Mouse (Mus musculus) embryonic facial prominence, embryonic 15.5 days (tissue): ENCODE data around the gene Adamts9. TPM values are rescaled to one million over a fixed set of nuclear protein-coding genes. Genes with fewer than 3 reads are reported as not detected.

Experiments used
- ATAC-seq: fragments of 200-750 bp; cut with Nextera tagmentation; 2 replicates; pipeline ENCODE4 v1.8.0; 2017; ENCODE audit warnings: low read depth, moderate TSS enrichment; ENCODE audit not compliant: insufficient number of reproducible peaks, low FRiP score, low TSS enrichment
- H3K27ac ChIP-seq: fragments of 300-500 bp; sonication (generic); replicated peaks from 2 replicates; pipeline ENCODE4 v1.5.1; 2015; ENCODE audit warnings: mild to moderate bottlenecking, inconsistent platforms
- H3K27me3 ChIP-seq: fragments of 300-500 bp; sonication (generic); 2 replicates; pipeline ENCODE4 v1.6.1; 2015; ENCODE audit warnings: inconsistent platforms
- H3K36me3 ChIP-seq: fragments of 300-500 bp; sonication (generic); 2 replicates; pipeline ENCODE4 v1.6.1; 2015; ENCODE audit warnings: mild to moderate bottlenecking, inconsistent platforms
- H3K4me1 ChIP-seq: fragments of 300-500 bp; sonication (generic); 2 replicates; pipeline ENCODE4 v1.6.1; 2015; ENCODE audit warnings: inconsistent platforms
- H3K4me2 ChIP-seq: fragments of 300-500 bp; sonication (generic); replicated peaks from 2 replicates; pipeline ENCODE4 v1.6.1; 2015; ENCODE audit warnings: mild to moderate bottlenecking, inconsistent platforms
- H3K4me3 ChIP-seq: fragments of 300-500 bp; sonication (generic); replicated peaks from 2 replicates; pipeline ENCODE4 v1.5.1; 2015; ENCODE audit warnings: mild to moderate bottlenecking, inconsistent platforms
- H3K9ac ChIP-seq: fragments of 300-500 bp; sonication (generic); 2 replicates; pipeline ENCODE4 v1.6.1; 2015; ENCODE audit warnings: inconsistent platforms
- H3K9me3 ChIP-seq: fragments of 300-500 bp; sonication (generic); replicated peaks from 2 replicates; pipeline ENCODE4 v1.6.1; 2016; ENCODE audit warnings: inconsistent platforms
- WGBS: fragments of 180-500 bp; shearing (Covaris S2); methylation state at CpG from one replicate; pipeline ENCODE4 v1.1.7; 2015; 5-methylcytosine and 5-hydroxymethylcytosine counted together
- polyA plus RNA-seq: library from polyadenylated mRNA; unstranded; fragments of >200 nt; fragmentation: Nextera tagmentation; extraction: Ambion mirVana; gene quantifications from 2 replicates; pipeline ENCODE4 v1.2.1, GENCODE M21; 2015

The Adamts9 gene
- polyA plus RNA-seq, 1 experiment from 2014 or later = 6.7 TPM

DNA sequence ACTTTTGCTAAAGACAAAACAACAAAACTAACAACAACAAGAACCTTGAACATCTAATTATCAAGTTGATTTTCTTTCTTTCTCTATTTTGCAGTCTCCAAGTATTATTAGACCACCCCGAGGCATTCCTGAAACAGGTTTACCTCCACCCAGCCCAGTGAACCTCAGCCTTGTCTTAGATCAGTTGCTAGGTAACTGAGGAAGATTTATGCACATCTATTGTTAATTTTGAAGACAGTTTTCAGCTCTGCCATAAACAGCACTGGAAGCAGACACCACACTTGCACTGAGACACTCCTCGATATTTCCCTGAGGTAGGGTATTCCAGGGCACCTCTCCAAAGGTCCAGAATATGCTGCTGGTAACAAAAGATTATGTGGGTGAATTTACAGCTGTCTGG, 218.9 kb downstream of the Adamts9 start:
- H3K9ac ChIP-seq = no peak overlapping the region
- WGBS = 56% methylated on average over 2 of the region's 2 CpGs
- H3K4me1 ChIP-seq = peaks cover 18% of the 10 kb centered on the region
- no peak for ATAC-seq
- H3K4me2 ChIP-seq = no peak overlapping the region
- no peak overlapping the region for H3K4me3 ChIP-seq
- H3K27ac ChIP-seq = no peak overlapping the region
- H3K9me3 ChIP-seq = no peaks in the 10 kb centered on the region
- no peaks in the 10 kb centered on the region for H3K27me3 ChIP-seq
- H3K36me3 ChIP-seq = no peaks in the 10 kb centered on the region

Other genes with a start within 250 kb of the Adamts9 start
- gene Prickle2, start 237.3 kb downstream of the Adamts9 start, polyA plus RNA-seq = 6.0 and 6.2 TPM in 2 replicates
- 0.63 and 0.87 TPM in 2 replicates for gene A730049H05Rik, start 127.0 kb downstream of the Adamts9 start, polyA plus RNA-seq
- gene Gm15737, start 74.1 kb downstream of the Adamts9 start, polyA plus RNA-seq = 0.07 and 0.14 TPM in 2 replicates